Mouse (Mus musculus) lung, postnatal 0 days (tissue): Measurements from ENCODE around the gene Drap1.

Experiments
- CTCF ChIP-seq: IDR thresholded peaks from 2 replicates; pipeline ENCODE4 v1.5.1; 2016; ENCODE audit warnings: antibody characterized with exemption, mild to moderate bottlenecking
- EP300 ChIP-seq: IDR thresholded peaks from 2 replicates; pipeline ENCODE4 v1.6.1; 2016; ENCODE audit warnings: antibody characterized with exemption, mild to moderate bottlenecking, control low read depth

DNA sequence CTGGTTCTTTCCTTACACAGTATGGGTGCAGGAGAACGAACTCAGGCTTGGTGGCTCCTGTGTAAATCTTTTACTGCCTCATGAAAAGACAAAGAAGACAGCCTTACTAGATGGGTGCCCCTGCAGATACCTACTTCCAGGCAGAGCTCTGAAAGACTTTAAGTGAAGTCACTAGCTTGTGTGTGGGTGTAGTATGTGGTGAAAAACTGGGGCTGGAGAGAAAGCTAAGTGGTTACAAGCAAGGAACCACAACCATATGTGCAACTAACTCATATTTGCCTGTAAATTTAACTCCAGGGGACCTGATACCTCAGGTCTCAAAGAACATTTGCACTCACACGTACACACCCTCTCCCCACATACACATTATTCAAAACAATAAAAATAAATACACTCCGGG, 35.1 kb upstream of the Drap1 start:
- TF ChIP-seq CTCF: no peak
- TF ChIP-seq EP300: no peak
